Mouse (Mus musculus) C2C12 (cell line): ENCODE measurements around the gene Arhgef19.

ENCODE experiments used
- CEBPB ChIP-seq: IDR thresholded peaks from one replicate; pipeline ENCODE4 v1.6.1; 2011; ENCODE audit warnings: low read depth, mild to moderate bottlenecking, control low read depth, moderate library complexity
- CTCF ChIP-seq: IDR thresholded peaks from one replicate; pipeline ENCODE4 v1.5.1; 2011; ENCODE audit not compliant: control insufficient read depth, insufficient read depth, insufficient read length
- MAX ChIP-seq: IDR thresholded peaks from one replicate; pipeline ENCODE4 v1.6.1; 2011; ENCODE audit warnings: mild to moderate bottlenecking, control low read depth
- USF1 ChIP-seq: IDR thresholded peaks from one replicate; pipeline ENCODE4 v1.6.1; 2011; ENCODE audit warnings: low read depth, mild to moderate bottlenecking, control low read depth, moderate library complexity

DNA sequence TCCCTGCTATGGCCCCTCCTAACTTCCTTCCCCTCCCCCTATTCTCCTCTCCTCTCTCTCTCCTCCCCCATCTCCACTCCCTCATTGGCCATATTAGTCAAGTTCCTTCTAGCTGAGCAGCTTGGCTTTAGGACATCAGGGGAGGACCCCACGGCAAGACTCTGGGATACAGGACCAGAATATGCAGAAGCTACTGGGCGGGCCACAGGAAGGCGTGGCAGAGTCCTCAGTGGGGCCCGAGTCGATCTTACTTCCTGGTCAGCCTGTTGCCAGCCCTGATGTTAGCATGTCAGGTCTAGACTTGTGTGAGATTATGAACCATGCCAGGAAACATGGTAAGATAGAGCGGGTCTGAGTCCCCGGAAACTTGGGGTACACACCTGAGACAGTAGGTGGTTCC lies 10.6 kb upstream of the Arhgef19 start:
- no peak for TF ChIP-seq MAX
- no peak for TF ChIP-seq CTCF
- TF ChIP-seq CEBPB, result no peak
- no peak for TF ChIP-seq USF1
